Mouse (Mus musculus): ENCODE measurements at regions not wholly inside any gene's neighbourhood (a gene's known extent, or its start where the extent isn't known, plus 50 kb on each side); places are given as distances from the start of the nearest gene placed in this dataset.

GRCm38 (mm10) chr3:139885942-139886860 is 680.7 kb downstream of the Stpg2 start:
- no peak for DNase-seq (ENCODE audit: low spot score)
- intact Hi-C loops (cut with DNase I): no loop called here

GRCm38 (mm10) chr3:139887265-139887664 is 681.8 kb downstream of the Stpg2 start:
- no peak for DNase-seq (ENCODE audit: low spot score)
- intact Hi-C loops (cut with DNase I): no loop called here

DNA sequence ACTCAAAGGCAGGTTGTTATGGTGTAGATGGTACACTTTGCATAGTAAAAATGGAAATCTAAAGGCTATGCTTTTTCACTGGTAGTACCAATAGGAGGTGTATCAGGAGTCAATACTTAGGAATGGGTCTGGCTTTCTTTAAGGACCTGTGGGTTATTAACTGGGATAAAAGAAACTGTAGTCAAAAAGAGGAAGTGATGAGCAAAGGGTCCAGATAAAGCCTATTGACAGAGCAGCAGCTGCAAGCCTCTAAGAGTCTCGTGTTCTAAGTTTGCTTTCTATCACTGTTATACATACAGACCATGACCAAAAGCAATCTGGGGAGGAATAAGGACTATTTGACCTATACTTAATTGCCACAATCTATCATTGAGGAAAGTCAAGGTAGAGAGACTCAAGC is 683.0 kb downstream of the Stpg2 start:
- intact Hi-C loops (cut with DNase I): no loop called here
- no peak for DNase-seq (ENCODE audit: low spot score)

DNA sequence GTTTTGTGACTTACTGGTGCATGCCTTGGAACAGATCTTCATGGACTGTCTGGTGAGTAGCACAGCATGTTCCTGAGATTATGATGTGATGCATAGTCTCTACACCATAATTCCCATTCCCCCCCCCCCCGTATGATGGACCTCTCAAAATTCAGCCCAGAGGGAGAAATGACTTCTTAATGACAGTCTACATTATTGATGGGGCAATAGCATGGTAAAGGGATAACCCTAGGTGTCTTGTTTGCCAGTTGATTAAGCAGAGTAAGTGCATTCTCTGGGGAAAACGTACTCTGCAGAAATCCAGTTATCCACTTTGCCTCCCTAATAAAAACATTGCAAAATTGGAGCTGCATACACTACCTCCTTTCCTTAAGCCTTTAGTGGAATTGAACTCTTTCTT is 684.7 kb downstream of the Stpg2 start:
- intact Hi-C loops (cut with DNase I): no loop called here
- no peak for DNase-seq (ENCODE audit: low spot score)

DNA sequence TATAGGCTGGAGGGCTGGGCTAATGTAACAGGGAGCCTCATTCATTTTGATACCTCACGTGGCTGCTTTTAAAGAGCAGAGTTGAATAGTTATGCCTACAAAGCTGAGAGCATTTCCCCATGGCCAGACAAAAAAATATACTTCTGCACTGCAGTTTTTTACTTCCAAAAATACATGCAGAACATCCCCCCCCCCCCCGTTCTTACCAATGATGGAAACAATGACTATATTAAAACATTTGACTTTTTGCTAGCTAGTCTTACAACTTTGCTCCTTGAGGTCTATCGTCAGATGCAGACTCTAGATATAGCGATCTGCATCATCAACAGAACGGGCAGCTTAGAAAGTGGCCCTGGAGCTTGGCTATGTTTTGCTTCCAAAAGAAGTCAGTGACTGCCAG is 692.4 kb downstream of the Stpg2 start:
- DNase-seq (ENCODE audit: low spot score): no peak
- intact Hi-C loops (cut with DNase I): no loop called here

GRCm38 (mm10) chr3:139899213-139899612 is 693.7 kb downstream of the Stpg2 start:
- DNase-seq (ENCODE audit: low spot score): no peak
- intact Hi-C loops (cut with DNase I): no loop called here

DNA sequence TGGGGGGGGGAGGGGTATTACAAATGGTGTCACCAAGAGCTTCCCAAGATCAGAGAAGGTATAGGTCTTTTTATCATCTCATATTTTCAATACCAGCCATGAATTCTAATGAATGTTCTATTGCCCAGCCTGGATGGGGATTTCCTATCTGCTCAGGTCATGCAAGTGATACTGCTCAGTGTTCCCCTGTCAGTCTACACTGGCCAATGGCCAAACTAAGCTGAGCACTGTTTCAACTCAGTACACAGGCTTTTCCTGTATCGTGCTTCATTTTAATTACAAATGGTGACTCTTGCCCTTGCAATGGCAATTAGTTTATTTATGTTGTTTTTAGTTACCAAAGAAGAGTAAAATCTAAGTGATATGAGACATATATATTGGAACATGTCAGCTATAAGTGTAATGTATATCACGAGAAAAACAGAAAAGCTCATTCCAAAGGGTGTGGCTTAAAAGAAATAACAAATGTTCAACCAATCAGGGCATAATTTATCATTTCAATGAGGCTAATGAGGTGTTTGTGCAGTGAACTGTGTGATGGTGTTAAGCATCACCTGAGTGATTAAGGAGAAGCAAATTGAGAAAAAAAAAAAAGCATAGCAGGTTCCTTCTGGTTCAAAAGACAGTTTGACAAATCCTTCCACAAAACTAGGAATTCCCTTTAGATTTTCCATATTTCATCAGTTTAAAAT is 708.3 kb downstream of the Stpg2 start:
- DNase-seq (ENCODE audit: low spot score): no peak
- intact Hi-C loops (cut with DNase I): no loop called here

DNA sequence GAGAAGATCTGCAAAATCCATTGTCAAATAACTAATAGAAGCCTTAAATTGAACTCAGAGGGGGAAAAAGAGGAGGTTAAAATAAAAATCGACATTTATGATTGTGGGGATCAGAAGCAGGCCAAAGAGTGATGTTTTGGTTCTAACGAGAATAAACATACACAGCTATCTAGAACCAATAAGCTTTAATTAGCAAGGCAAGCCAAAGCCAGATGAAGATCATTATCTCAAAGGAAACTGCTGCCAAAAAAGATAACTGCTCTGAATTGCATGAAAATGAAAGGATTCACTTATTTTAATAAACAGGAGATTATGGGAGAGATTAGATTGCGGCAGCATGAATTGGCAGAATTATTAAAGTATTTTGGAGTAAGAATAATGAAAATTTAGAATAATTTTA is 716.8 kb downstream of the Stpg2 start:
- intact Hi-C loops (cut with DNase I): no loop called here

DNA sequence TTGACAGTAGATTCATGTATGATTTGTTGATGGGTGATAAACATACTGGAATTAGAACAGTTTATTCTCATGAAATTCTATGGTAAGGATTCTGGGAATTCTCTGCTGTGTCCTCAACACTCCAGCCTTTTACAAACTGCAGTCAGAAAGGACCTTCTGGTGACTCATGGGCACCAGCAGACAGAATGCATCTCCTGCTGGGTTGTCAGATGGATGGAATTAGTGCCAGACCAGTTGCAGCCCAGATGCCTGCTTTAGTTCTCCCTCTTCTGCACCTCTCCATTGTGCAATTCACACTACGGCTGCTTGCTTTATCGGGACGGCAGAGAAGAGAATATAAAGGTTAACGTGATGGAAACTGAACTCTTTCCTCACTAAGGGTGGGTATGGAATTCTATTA is 727.5 kb downstream of the Stpg2 start:
- intact Hi-C loops (cut with DNase I): no loop called here
- DNase-seq (ENCODE audit: low spot score): no peak

More for the DNA sequence above, 716.8 kb downstream of the Stpg2 start:
- DNase-seq (ENCODE audit: low spot score): no peak

GRCm38 (mm10) chr3:139946209-139946608 is 740.7 kb downstream of the Stpg2 start:
- no peak for DNase-seq (ENCODE audit: low spot score)
- intact Hi-C loops (cut with DNase I): no loop called here

GRCm38 (mm10) chr3:139947247-139947646 is 741.8 kb downstream of the Stpg2 start:
- no peak for DNase-seq (ENCODE audit: low spot score)
- intact Hi-C loops (cut with DNase I): no loop called here

- DNase-seq (ENCODE audit: low spot score): no peak
- intact Hi-C loops (cut with DNase I): no loop called here
Measured at GRCm38 (mm10) chr3:139949096-139949495, 743.6 kb downstream of the Stpg2 start.

DNA sequence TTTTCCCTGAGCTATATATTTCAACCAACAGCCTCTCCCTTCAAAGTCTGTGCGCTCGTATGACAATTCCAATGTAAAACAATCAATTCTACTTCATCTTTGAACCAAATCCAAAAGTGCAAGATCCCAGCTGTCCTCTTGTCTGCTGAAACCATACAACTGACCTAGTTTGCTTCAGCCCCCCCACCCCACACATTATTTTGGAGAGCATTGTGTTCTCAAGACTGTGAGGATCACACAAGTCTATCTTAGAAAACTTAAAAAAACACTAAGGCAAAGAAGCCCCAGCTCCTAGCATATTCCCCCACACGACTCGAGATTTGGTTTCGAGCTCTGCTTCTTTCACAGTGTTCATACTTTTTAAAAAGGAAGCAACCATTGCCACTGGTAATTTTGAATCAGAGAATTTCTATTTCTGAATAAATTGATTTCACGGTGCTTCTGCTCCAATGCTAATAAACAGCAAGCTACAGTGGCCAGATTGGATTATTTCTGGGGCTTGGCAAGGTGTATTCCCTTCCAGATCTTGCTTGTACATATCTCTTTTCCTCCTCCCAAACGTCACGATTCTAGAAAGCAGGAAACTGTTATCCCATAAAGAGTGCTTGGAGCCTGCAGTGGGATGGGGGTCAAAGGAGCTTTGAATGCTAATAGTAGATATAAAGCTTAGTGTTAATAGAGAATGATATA is 744.7 kb downstream of the Stpg2 start:
- DNase-seq (ENCODE audit: low spot score): no peak
- intact Hi-C loops (cut with DNase I): no loop called here

DNA sequence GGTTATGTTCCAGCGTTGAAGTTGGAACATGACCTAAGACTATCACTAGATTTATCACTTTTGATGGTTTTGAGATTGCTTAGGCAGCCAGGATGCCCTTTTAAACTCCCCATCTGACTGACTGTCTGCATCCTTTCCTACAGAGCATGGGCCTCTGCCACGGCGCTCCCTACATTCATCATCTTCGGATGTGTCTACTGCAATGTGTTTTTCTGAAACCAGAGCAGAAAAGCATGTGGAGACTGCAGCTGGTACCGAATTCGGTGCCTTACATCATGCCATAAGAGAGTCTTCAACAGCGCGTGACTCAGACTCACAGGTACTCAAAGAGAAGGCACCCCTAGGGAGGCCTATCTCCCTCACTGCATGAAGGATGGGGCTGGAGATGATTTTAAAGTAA is 746.0 kb downstream of the Stpg2 start:
- no peak for DNase-seq (ENCODE audit: low spot score)
- intact Hi-C loops (cut with DNase I): no loop called here

GRCm38 (mm10) chr3:139978172-139978571 is 772.7 kb downstream of the Stpg2 start:
- intact Hi-C loops (cut with DNase I): no loop called here
- DNase-seq (ENCODE audit: low spot score): no peak

DNA sequence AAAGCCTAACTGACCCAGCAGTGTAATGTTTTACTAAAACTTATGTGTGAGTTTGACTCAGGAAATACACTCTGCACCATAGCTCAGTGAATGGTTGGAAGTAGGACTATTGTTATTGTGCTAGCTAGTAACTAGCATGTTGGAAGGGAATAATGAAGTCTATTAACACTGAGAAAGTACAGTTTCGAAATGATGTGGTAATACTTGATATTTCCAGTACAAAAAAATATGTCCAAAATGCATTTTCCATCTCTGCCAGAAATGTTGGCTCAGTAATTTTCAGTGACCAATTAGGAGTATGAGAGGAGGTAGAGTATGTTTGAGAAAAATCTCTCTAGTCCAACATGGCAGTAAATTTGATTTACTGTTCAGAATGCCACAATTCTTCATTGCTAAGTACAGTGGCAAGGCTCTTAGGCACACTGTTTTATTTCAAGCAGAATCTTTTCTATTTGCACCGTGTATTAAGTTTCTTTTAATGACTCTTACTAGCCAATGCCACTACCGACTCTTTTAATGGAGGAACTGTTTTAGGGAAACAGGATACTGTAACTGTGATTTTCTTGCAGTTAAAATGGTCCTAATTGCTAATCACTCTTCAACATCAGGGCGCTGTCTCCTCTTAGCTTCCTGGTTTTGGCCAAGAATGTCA is 780.5 kb downstream of the Stpg2 start:
- no peak for DNase-seq (ENCODE audit: low spot score)
- intact Hi-C loops (cut with DNase I): no loop called here

DNA sequence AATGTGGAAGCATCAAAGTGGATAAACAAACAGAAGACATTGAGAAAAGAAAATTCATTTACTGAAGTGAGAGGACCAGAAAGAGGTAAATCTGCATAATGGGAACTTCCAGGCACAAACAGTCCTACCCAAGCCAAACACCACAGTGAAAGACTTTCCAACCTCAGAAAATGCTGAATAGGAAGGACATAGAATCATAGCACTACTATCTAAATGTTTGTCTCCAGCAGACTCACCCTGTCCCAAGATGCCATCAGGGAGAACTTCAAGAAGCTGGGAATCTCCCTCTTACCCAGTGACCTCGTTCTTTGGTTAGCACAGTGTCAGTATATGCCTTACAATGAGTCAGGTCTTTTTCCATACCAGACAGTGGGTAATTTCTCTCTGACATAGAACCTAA is 783.4 kb downstream of the Stpg2 start:
- intact Hi-C loops (cut with DNase I): no loop called here
- no peak for DNase-seq (ENCODE audit: low spot score)

- intact Hi-C loops (cut with DNase I): no loop called here
Measured at GRCm38 (mm10) chr3:139989380-139989779, 783.9 kb downstream of the Stpg2 start.

GRCm38 (mm10) chr3:140012522-140012921 is 807.0 kb downstream of the Stpg2 start:
- no peak for DNase-seq (ENCODE audit: low spot score)
- intact Hi-C loops (cut with DNase I): no loop called here

More at GRCm38 (mm10) chr3:139989380-139989779, 783.9 kb downstream of the Stpg2 start:
- DNase-seq (ENCODE audit: low spot score): no peak

DNA sequence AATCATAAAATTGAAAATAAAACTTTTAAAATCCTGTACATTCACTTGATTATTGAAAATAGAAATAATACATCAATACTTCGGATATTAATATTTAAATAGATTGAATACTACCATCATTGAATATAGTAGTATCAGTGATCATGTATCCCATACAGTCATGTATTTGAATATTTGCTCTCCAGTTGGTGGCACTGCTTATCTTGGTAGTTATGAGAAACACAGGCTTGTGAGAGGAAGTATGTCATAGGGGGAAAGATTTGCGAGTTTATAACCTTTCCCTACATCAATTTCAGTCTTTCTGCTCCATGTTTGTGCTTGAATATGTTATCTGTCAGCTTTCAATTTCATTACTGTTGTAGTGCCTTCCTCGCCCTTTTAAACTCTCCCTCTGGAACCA is 828.6 kb downstream of the Stpg2 start:
- DNase-seq (ENCODE audit: low spot score): no peak
- intact Hi-C loops (cut with DNase I): no loop called here

Measured in heart, postnatal 25 days (tissue).